In the genomic region with DNA sequence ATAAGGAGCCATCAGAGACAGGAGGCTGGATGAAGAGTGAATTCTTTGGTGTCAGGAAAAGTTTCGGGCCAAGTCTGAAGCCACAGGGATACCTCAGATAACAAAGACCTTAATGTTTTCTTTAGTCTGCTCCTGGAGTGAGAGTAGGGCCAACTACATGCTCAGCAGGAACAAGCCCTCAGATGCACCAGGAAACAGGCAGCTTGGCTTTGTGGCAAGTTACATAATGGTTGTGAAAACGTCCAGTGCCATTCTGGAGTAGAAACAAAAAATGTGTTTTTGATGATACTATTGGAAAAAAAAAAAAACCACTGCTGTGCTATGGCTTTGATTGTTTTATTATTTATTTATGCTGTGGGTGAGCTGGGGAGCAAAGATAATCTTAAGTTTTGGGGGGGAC, we compare ENCODE assay signal across 19 mouse cellular contexts.
A peak's percentile ranks its signal among the peaks of the same experiment; 100 is the strongest.
DNase-seq lines count a peak whose midpoint lies in the region; ATAC-seq lines count a peak whose summit lies in the region.
"Had no signal": no experiment of that assay in that cellular context is flagged by ENCODE, and none has a peak within 500 bp of the region (broad histone marks: within the 10 kb centered on the region; RNA-seq: fewer than 3 reads in every experiment).

No protein-coding gene starts in this region.

- ATAC-seq in megakaryocyte-erythroid progenitor cell, adult 5-6 weeks (replicated peaks; ENCODE audit: low FRiP score, low TSS enrichment, poor library complexity, severe bottlenecking): no peak
- no peak for ATAC-seq in erythroblast, adult 5-6 weeks (replicated peaks; ENCODE audit: low FRiP score, poor library complexity, severe bottlenecking)
- ATAC-seq: forebrain, embryonic 16.5 days; intestine, postnatal 0 days had no signal

- DNase-seq in cerebellum, adult 11-12 months: peak; percentile 3
- no peak for DNase-seq in cerebellum, postnatal 4 days (ENCODE audit: low spot score in 2 of 2)
- peak; percentile 2 to 59 for DNase-seq in layer of hippocampus, adult 18-20 months (ENCODE audit: low spot score in 2 of 2)
- no peak for DNase-seq in layer of hippocampus, postnatal 25 days (ENCODE audit: extremely low spot score in 1 of 2, low spot score in 1 of 2)
- peak; percentile 8 for DNase-seq in embryo, embryonic 10 days (ENCODE audit: low spot score)
- DNase-seq in layer of hippocampus, adult 9-11 months: peak; percentile 37
- DNase-seq: adrenal gland, adult 8-10 months; gastrocnemius, adult 2 months; heart, adult 2 months; heart, postnatal 4 days; kidney, adult 9 months; kidney, postnatal 10 days; liver; lung, adult 2 months; lung, postnatal 14 days had no signal

Comparison
In these comparisons a context has a peak if more than half of its experiments do, and no peak if none do; other contexts are left out.
1. DNase-seq: peak in cerebellum, adult 11-12 months (single experiment), layer of hippocampus, adult 18-20 months (2 of 2), embryo, embryonic 10 days (single experiment) and layer of hippocampus, adult 9-11 months (single experiment); none in cerebellum, postnatal 4 days (0 of 2) and layer of hippocampus, postnatal 25 days (0 of 2).